Mouse (Mus musculus): ENCODE measurements around the gene Itpr2. TPM values are rescaled to one million over a fixed set of nuclear protein-coding genes. Genes with fewer than 3 reads are reported as not detected.

Itpr2 gene
- total RNA-seq, 2 experiments from 2014 or later = 7.9 to 9.6 TPM

DNA sequence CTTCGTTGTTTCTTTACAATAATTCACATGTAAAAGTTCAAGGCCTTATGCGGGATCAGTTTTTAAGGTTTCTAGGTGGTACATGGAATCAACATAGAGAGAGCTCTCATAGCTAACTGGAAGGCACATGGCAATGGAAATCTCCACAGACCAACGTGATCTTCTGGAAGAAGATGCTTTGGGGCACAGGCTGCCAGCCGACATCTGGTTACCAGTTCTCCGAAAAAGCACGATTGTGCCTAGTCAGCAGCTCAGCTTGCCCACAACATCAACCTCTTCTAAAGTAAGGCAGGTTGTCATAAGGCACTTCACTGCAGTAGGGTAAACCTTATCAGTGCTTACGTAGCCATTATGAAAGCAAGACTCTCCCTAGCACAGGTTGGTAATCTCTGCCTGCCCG, 175.4 kb downstream of the Itpr2 start:
- no peak for DNase-seq
- intact Hi-C loops (cut with DNase I) = no loop called here

GRCm38 (mm10) chr6:146324541-146325204, 177.3 kb downstream of the Itpr2 start:
- intact Hi-C loops (cut with DNase I) = no loop called here
- DNase-seq = no peak

- no peak for DNase-seq
Observed at GRCm38 (mm10) chr6:146322555-146322954, 179.5 kb downstream of the Itpr2 start.

DNA sequence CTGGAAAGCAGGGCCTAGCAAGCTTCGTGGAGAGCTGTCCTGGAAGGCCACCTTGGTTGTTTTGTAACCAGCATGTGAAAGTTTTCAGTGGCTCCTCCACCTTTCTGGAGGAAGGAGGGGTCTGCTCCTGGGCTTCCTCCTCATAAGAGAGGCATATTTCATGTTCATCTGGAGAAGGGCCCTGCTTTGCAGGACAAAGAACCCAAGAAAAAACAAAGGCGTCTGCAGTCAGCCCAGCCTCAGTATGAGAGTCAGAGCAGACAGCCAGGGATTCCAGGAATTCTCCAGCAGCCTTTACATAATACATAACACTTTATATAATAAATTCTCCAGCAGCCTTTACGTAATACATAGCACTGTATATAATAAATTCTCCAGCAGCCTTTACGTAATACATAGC, 180.1 kb downstream of the Itpr2 start:
- no peak for DNase-seq
- intact Hi-C loops (cut with DNase I) = no loop called here

More at GRCm38 (mm10) chr6:146322555-146322954, 179.5 kb downstream of the Itpr2 start:
- intact Hi-C loops (cut with DNase I) = no loop called here

- intact Hi-C loops (cut with DNase I) = no loop called here
- DNase-seq = no peak
Observed at GRCm38 (mm10) chr6:146316415-146316814, 185.6 kb downstream of the Itpr2 start.

- intact Hi-C loops (cut with DNase I) = no loop called here
- DNase-seq = no peak
Observed at GRCm38 (mm10) chr6:146315153-146315552, 186.9 kb downstream of the Itpr2 start.

- DNase-seq = no peak
- intact Hi-C loops (cut with DNase I) = no loop called here
Observed at GRCm38 (mm10) chr6:146314304-146314703, 187.7 kb downstream of the Itpr2 start.

GRCm38 (mm10) chr6:146313396-146313795, 188.6 kb downstream of the Itpr2 start:
- DNase-seq = no peak
- intact Hi-C loops (cut with DNase I) = no loop called here

DNA sequence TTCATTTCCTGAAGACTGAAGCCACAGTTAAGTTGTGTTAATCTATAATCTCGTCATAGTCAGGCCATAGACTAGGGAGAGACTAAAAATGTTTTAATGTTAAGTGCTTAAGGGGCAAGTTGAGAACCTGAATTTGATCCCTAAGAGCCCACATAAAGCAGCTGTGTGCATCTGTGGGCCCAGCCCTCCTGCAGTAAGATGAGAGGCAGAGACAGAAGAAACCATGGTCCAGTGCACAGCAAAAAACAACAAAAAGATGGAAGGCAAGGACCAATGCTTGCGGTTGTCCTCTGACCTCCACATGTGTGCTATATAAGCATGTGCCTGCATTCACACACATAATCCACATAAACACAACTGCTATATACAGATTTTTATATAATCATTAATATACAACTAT, 191.8 kb downstream of the Itpr2 start:
- no peak for DNase-seq
- intact Hi-C loops (cut with DNase I) = no loop called here

DNA sequence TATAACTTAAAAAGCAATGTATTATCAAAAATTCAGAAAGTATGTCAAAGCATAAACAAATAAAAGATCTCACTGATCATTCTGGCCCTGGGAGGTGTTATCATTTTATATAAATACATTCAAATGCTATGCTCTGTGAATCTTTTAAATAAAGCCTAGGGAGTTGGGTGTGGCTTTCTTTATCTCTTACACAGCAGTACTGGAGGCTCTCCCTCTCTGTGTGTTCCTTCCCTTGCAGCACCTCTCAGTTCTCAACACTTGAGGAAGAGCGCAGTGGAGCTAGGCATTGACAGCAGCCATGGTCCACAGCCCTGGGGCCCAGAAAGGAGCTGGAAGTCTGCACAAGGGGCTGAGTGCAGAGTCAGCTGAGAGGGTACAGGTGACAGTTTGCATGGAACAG, 192.7 kb downstream of the Itpr2 start:
- intact Hi-C loops (cut with DNase I) = no loop called here
- no peak for DNase-seq

- intact Hi-C loops (cut with DNase I) = no loop called here
Observed at GRCm38 (mm10) chr6:146305995-146306394, 196.0 kb downstream of the Itpr2 start.

DNA sequence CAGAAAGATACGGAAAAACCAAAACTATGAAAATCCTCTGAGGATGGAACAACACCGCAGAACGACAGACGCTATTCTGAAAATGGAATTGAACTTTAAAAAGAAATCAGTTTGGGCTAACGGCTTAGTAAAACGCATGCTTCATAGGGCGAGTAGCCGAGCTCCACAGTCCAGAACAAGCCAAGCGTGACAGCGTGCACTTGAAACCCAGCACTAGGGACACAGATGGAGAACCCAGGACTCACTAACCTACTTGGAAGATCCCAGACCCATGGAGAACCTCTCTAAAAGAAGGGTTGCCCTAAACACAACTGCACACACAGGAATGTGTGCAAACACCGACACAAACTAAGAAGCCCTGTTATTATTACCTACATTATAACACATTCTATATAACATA, 197.9 kb downstream of the Itpr2 start:
- no peak for DNase-seq
- intact Hi-C loops (cut with DNase I) = no loop called here

More at GRCm38 (mm10) chr6:146305995-146306394, 196.0 kb downstream of the Itpr2 start:
- DNase-seq = no peak

GRCm38 (mm10) chr6:146303336-146303735, 198.7 kb downstream of the Itpr2 start:
- DNase-seq = no peak
- intact Hi-C loops (cut with DNase I) = no loop called here

- intact Hi-C loops (cut with DNase I) = no loop called here
- DNase-seq = no peak
Observed at GRCm38 (mm10) chr6:146302574-146303130, 199.4 kb downstream of the Itpr2 start.

DNA sequence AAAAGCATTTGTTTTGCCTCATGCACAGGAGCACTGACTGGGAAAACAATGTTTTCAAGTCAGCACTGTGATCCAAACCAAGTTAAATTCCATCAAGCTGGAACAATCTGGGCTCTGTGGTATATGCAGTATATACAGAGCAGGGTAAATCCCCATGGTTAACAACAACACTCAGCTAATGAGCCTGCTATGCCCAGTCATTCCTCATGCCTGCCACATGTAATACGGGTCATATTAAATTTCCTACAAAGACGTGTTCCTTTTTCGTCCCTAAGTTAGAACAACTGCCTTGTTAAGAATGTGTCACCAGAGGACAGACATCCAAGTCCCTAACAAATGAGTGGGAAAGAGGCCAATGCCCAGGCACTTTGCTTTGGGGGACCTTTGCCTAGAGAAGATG, 199.9 kb downstream of the Itpr2 start:
- intact Hi-C loops (cut with DNase I) = no loop called here
- no peak for DNase-seq

DNA sequence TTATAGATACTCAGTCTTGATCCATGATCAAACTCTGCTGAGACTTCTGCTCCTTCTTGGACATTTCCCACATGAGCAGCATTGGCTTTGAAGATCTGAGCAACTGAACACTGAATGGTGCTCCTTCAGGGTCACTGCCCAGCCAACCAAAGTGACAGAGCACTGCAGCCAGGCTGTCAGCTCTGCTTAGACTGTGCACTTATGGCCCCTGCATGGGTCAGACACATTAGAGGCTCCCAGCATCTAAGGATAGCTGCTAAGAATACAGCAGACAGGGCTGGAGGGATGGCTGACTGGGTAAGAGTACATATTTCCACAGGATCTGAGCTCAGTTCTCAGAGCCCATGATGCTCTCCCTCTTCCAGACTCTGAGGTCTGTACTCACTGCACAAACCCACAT, 201.1 kb downstream of the Itpr2 start:
- DNase-seq = no peak
- intact Hi-C loops (cut with DNase I) = no loop called here

- DNase-seq = no peak
- intact Hi-C loops (cut with DNase I) = no loop called here
Observed at GRCm38 (mm10) chr6:146298712-146299111, 203.3 kb downstream of the Itpr2 start.

DNA sequence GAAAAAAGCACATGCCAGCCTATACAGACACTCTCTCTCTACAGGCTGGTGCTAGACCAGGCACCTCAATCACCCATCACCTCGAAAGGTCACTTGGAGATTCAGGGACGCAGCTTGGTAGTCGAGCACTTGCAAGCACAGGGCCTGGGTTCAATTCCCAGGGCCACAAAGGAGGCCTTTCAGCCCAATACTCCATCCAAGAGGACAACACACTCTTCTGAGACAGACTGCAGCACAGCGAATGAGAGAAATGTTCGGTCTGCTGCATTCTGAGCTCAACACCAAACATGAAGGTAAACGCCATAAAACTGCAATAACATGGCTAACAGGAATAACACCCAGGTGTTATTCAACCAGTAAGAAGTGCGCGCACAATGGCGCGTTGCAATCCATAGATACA, 211.0 kb downstream of the Itpr2 start:
- intact Hi-C loops (cut with DNase I) = no loop called here
- DNase-seq = no peak

- intact Hi-C loops (cut with DNase I) = loop anchor here (5.0 kb wide), 1 partner anchor 52 kb away; no protein-coding TSS in a partner anchor
- DNase-seq = no peak
Observed at GRCm38 (mm10) chr6:146289801-146290200, 212.2 kb downstream of the Itpr2 start.

GRCm38 (mm10) chr6:146288266-146288665, 213.8 kb downstream of the Itpr2 start:
- intact Hi-C loops (cut with DNase I) = loop anchor here (5.0 kb wide), 1 partner anchor 54 kb away; no protein-coding TSS in a partner anchor
- no peak for DNase-seq

GRCm38 (mm10) chr6:146284921-146285565, 217.0 kb downstream of the Itpr2 start:
- DNase-seq = no peak

GRCm38 (mm10) chr6:146283981-146284380, 218.0 kb downstream of the Itpr2 start:
- DNase-seq = no peak
- intact Hi-C loops (cut with DNase I) = no loop called here

More at GRCm38 (mm10) chr6:146284921-146285565, 217.0 kb downstream of the Itpr2 start:
- intact Hi-C loops (cut with DNase I) = loop anchor here (5.0 kb wide), 1 partner anchor 57 kb away; no protein-coding TSS in a partner anchor
